Mouse (Mus musculus) cerebellum, adult 2 months (tissue): ENCODE measurements at regions not wholly inside any gene's neighbourhood (a gene's known extent, or its start where the extent isn't known, plus 50 kb on each side); places are given as distances from the start of the nearest gene placed in this dataset.

ENCODE experiments used
- CTCF ChIP-seq: fragments of 200-500 bp; IDR thresholded peaks from 2 replicates; pipeline ENCODE4 v1.5.1; 2011; ENCODE audit warnings: low read depth, mild to moderate bottlenecking, control low read depth, low read length, moderate library complexity, borderline replicate concordance; ENCODE audit not compliant: insufficient read depth
- POLR2A ChIP-seq: fragments of 200-500 bp; IDR thresholded peaks from 2 replicates; pipeline ENCODE4 v1.6.1; 2011; ENCODE audit warnings: low read length, control low read depth, borderline replicate concordance; ENCODE audit not compliant: insufficient read depth

- TF ChIP-seq CTCF (no peak), POLR2A (no peak)
Observed at GRCm38 (mm10) chr1:78593927-78594641, 63.5 kb upstream of the Acsl3 start.
